9 mouse cellular contexts compared by ENCODE assay signal in the genomic region with DNA sequence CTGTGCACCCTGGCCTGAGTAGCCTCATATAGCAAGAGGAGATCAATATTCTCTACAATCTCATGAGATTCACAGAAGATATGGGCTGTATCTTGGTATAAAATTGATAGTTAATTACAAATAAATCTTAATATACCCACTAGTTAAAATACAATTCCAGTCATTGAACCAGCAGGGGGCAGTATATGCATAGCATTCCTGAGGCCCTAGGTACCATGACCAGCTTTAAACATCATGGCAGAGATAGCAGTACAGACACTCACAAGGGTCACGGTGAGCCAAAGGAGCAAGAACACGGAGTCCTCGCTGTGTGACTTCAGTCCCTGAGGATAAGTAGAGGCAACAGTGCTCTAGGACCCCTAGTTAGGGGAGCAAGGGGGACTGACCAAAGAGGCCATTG. TPM values are rescaled to one million over a fixed set of nuclear protein-coding genes. Genes with fewer than 3 reads are reported as not detected.
DNase-seq lines count a peak whose midpoint lies in the region; ATAC-seq and TF ChIP-seq lines count a peak whose summit lies in the region.
"Had no signal": no experiment of that assay in that cellular context is flagged by ENCODE, and none has a peak within 500 bp of the region (broad histone marks: within the 10 kb centered on the region; RNA-seq: fewer than 3 reads in every experiment).

No protein-coding gene starts in this region.

- ATAC-seq in CD4-positive, CD25-positive, alpha-beta regulatory T cell, adult 4 months, result peak; percentile 46

- TF ChIP-seq POLR2A in lung, adult 2 months (IDR thresholded peaks at IDR 0.05; ENCODE audit: borderline replicate concordance, extremely low read depth, low read depth, low read length), result no peak

- no peaks in the 10 kb centered on the region for H3K4me1 ChIP-seq in lung, adult 2 months (ENCODE audit: control insufficient read depth, insufficient read depth, low read length)
- H3K4me1 ChIP-seq: heart, embryonic 13.5 days had no signal

- peak; percentile 73 for DNase-seq in layer of hippocampus, adult 11-12 months (ENCODE audit: low spot score)
- no peak for DNase-seq in layer of hippocampus, adult 9-11 months
- peak; percentile 79 for DNase-seq in MN1 (ENCODE audit: low spot score)
- peak; percentile 51 for DNase-seq in embryo, embryonic 9.5 days (ENCODE audit: extremely low spot score)
- DNase-seq in lung, adult 2 months, result peak; percentile 26
- DNase-seq in ovary, postnatal 36 days (ENCODE audit: low spot score), result no peak

- WGBS in lung, adult 2 months, result 40% methylated on average over 3 of the region's 3 CpGs

- H3K4me3 ChIP-seq in lung, adult 2 months (replicated peaks; ENCODE audit: extremely low read depth, low read depth, low read length), result no peak overlapping the region
- H3K4me3 ChIP-seq: heart, embryonic 13.5 days; megakaryocyte, embryonic 14.5 days had no signal

- peak; percentile 29; the same call in 1 of the 2 replicates for TF ChIP-seq CTCF in lung, adult 2 months (IDR thresholded peaks at IDR 0.05; ENCODE audit: insufficient read depth, low read length)

RNA-seq across cellular contexts. Expression of a gene that starts 28.6 kb away (rescaled TPM):
- polyA plus RNA-seq in CD4-positive, CD25-positive, alpha-beta regulatory T cell, adult 4 months (2017; shearing (Covaris generic)), result 100 to 1,000 TPM; 247 to 262 TPM
- polyA plus RNA-seq in lung, adult 2 months (2012; rRNA removed), result 116 and 142 TPM in 2 replicates

RNA-seq across cellular contexts. Expression of a gene that starts 50.0 kb away (rescaled TPM):
- 10 to 100 TPM; 17.2 to 34.7 TPM for polyA plus RNA-seq in CD4-positive, CD25-positive, alpha-beta regulatory T cell, adult 4 months (2017; shearing (Covaris generic))
- polyA plus RNA-seq in lung, adult 2 months (2012; rRNA removed), result 70.4 and 81.7 TPM in 2 replicates

RNA-seq across cellular contexts. Expression of a gene that starts 57.3 kb away (rescaled TPM):
- polyA plus RNA-seq in CD4-positive, CD25-positive, alpha-beta regulatory T cell, adult 4 months (2017; shearing (Covaris generic)), result not detected
- 11.4 and 11.5 TPM in 2 replicates for polyA plus RNA-seq in lung, adult 2 months (2012; rRNA removed)

RNA-seq across cellular contexts. Expression of a gene that starts 58.9 kb away (rescaled TPM):
- polyA plus RNA-seq in CD4-positive, CD25-positive, alpha-beta regulatory T cell, adult 4 months (2017; shearing (Covaris generic)), result not detected
- polyA plus RNA-seq in lung, adult 2 months (2012; rRNA removed), result not detected in 2 replicates
- polyA plus RNA-seq: heart, embryonic 13.5 days had no signal

Comparison
In these comparisons a context has a peak if more than half of its experiments do, and no peak if none do; other contexts are left out.
1. DNase-seq: peak in layer of hippocampus, adult 11-12 months (single experiment), MN1 (single experiment), embryo, embryonic 9.5 days (single experiment) and lung, adult 2 months (single experiment); none in layer of hippocampus, adult 9-11 months (single experiment) and ovary, postnatal 36 days (single experiment).